Mouse (Mus musculus) MEL (cell line): Measurements from ENCODE around the gene Erc2.

Source experiments
- CTCF ChIP-seq, 3 experiments: IDR thresholded peaks in 2 of 3; conservative IDR thresholded peaks in 1 of 3; 2 replicates each; pipeline ENCODE4 v1.5.1; 2011 to 2012; ENCODE audit warnings: low read length in 3 of 3, low read depth in 2 of 3, mild to moderate bottlenecking in 2 of 3, improper control_type of control experiment in 1 of 3, inconsistent platforms in 1 of 3, mixed read lengths in 1 of 3, moderate library complexity in 1 of 3; ENCODE audit not compliant: control insufficient read depth in 1 of 3, insufficient read depth in 1 of 3, poor library complexity in 1 of 3, severe bottlenecking in 1 of 3
- EP300 ChIP-seq, 2 experiments: IDR thresholded peaks; 2 replicates each; pipeline ENCODE4 v1.6.1; 2011; ENCODE audit warnings: improper control_type of control experiment in 2 of 2, low read length in 2 of 2, low read depth in 1 of 2, mild to moderate bottlenecking in 1 of 2
- GABPA ChIP-seq: IDR thresholded peaks from 2 replicates; pipeline ENCODE4 v1.6.1; 2012; ENCODE audit warnings: low read depth, mild to moderate bottlenecking, inconsistent platforms, low read length, improper control_type of control experiment, moderate library complexity
- JUND ChIP-seq: IDR thresholded peaks from 2 replicates; pipeline ENCODE4 v1.6.1; 2011; ENCODE audit warnings: low read depth, mild to moderate bottlenecking, improper control_type of control experiment, low read length
- POLR2A ChIP-seq, 2 experiments: IDR thresholded peaks; 2 replicates each; pipeline ENCODE4 v1.6.1; 2011 to 2012; ENCODE audit warnings: low read length in 2 of 2, mild to moderate bottlenecking in 2 of 2, control low read depth in 1 of 2, improper control_type of control experiment in 1 of 2, low read depth in 1 of 2, moderate library complexity in 1 of 2; ENCODE audit not compliant: control insufficient read depth in 1 of 2, insufficient read depth in 1 of 2, poor library complexity in 1 of 2
- POLR2AphosphoS2 ChIP-seq: IDR thresholded peaks from 2 replicates; pipeline ENCODE4 v1.6.1; 2011; ENCODE audit warnings: low read length, improper control_type of control experiment
- TAL1 ChIP-seq: IDR thresholded peaks from 2 replicates; pipeline ENCODE4 v1.6.1; 2012; ENCODE audit warnings: mild to moderate bottlenecking, inconsistent platforms, low read length, moderate library complexity, mixed read lengths
- TBP ChIP-seq: IDR thresholded peaks from 2 replicates; pipeline ENCODE4 v1.8.0; 2011; ENCODE audit warnings: low read depth, low read length, improper control_type of control experiment
- UBTF ChIP-seq: IDR thresholded peaks from 2 replicates; pipeline ENCODE4 v1.6.1; 2012; ENCODE audit warnings: low read depth, mild to moderate bottlenecking, inconsistent platforms, low read length, improper control_type of control experiment, moderate library complexity, borderline replicate concordance; ENCODE audit not compliant: insufficient read depth
- USF1 ChIP-seq: IDR thresholded peaks from 2 replicates; pipeline ENCODE4 v1.6.1; 2014; ENCODE audit warnings: low read depth, mild to moderate bottlenecking, inconsistent platforms, low read length, improper control_type of control experiment, moderate library complexity

- TF ChIP-seq CTCF (IDR thresholded peaks at IDR 0.05 in 2 of 3, conservative IDR thresholded peaks at IDR 0.05 in 1 of 3; ENCODE audit: control insufficient read depth in 1 of 3, insufficient read depth in 1 of 3, low read depth in 2 of 3, low read length in 3 of 3, poor library complexity in 1 of 3, severe bottlenecking in 1 of 3), result no peak
- TF ChIP-seq JUND, result no peak
- no peak for TF ChIP-seq POLR2A (IDR thresholded peaks at IDR 0.05; ENCODE audit: control insufficient read depth in 1 of 2, insufficient read depth in 1 of 2, low read depth in 1 of 2, low read length in 2 of 2, poor library complexity in 1 of 2)
- TF ChIP-seq USF1, result no peak
- no peak for TF ChIP-seq POLR2AphosphoS2
- TF ChIP-seq TAL1, result no peak
- no peak for TF ChIP-seq TBP
- TF ChIP-seq EP300 (IDR thresholded peaks at IDR 0.05; ENCODE audit: low read depth in 1 of 2, low read length in 2 of 2), result no peak
- no peak for TF ChIP-seq GABPA
- no peak for TF ChIP-seq UBTF
Observed at GRCm38 (mm10) chr14:27823897-27824296, 201.7 kb downstream of the Erc2 start.
